Mouse (Mus musculus): Measurements from ENCODE around the gene Pfdn6. TPM values are rescaled to one million over a fixed set of nuclear protein-coding genes. Genes with fewer than 3 reads are reported as not detected.

Pfdn6 gene
- polyA plus RNA-seq, 1 experiment, result 130 TPM

DNA sequence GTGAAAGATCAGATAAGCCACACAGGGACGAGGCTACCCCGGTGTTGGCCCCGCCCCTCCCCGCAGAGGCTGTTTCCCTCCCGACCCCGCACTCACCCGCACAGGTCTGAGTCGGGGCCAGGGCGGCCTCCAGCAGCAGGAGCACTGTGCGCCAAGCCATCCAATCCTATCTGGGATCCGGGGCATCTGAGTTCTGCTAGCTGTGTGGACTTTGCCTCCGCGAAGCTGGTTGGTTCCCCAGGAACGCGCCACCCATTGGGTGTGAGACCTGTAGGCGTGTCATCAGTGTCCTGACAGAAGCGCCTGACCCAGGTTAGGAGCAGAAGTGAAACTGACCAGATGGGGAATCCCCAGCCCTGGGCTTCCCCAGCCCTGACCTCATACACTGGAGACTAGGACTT, 38.5 kb upstream of the Pfdn6 start:
- H3K4me3 ChIP-seq (ENCODE audit: insufficient read depth, poor library complexity, severe bottlenecking), result no peak overlapping the region
- no peak overlapping the region for H3ac ChIP-seq (ENCODE audit: control insufficient read depth, insufficient read length, low read depth)
- H3K79me3 ChIP-seq (ENCODE audit: low read depth), result no peaks in the 10 kb centered on the region
- H3K27me3 ChIP-seq (ENCODE audit: control insufficient read depth, insufficient read depth, insufficient read length), result peaks cover 24% of the 10 kb centered on the region
- no peaks in the 10 kb centered on the region for H3K36me3 ChIP-seq (ENCODE audit: control insufficient read depth, insufficient read depth)
- TF ChIP-seq USF1 (IDR thresholded peaks at IDR 0.05; ENCODE audit: low read depth) (no peak), FOSL1 (IDR thresholded peaks at IDR 0.05; ENCODE audit: insufficient read depth, low read length, poor library complexity, severe bottlenecking) (no peak), CEBPB (IDR thresholded peaks at IDR 0.05; ENCODE audit: low read depth) (no peak), MAX (IDR thresholded peaks at IDR 0.05) (no peak), MYOD1 (IDR thresholded peaks at IDR 0.05; ENCODE audit: control insufficient read depth, insufficient read length, low read depth) (no peak), CTCF (IDR thresholded peaks at IDR 0.05; ENCODE audit: control insufficient read depth, insufficient read depth, insufficient read length) (no peak), MYOG (IDR thresholded peaks at IDR 0.05; ENCODE audit: control insufficient read depth, extremely low read depth, insufficient read length) (no peak)
- no peaks in the 10 kb centered on the region for H3K79me2 ChIP-seq (ENCODE audit: control insufficient read depth, insufficient read depth)

GRCm38 (mm10) chr17:33977861-33978557, 37.9 kb upstream of the Pfdn6 start:
- H3K27me3 ChIP-seq (ENCODE audit: control insufficient read depth, insufficient read depth, insufficient read length), result peaks cover 24% of the 10 kb centered on the region
- no peak overlapping the region for H3K4me3 ChIP-seq (ENCODE audit: insufficient read depth, poor library complexity, severe bottlenecking)
- H3K36me3 ChIP-seq (ENCODE audit: control insufficient read depth, insufficient read depth), result no peaks in the 10 kb centered on the region
- TF ChIP-seq CEBPB (IDR thresholded peaks at IDR 0.05; ENCODE audit: low read depth), result no peak
- no peak for TF ChIP-seq USF1 (IDR thresholded peaks at IDR 0.05; ENCODE audit: low read depth)
- no peak for TF ChIP-seq CTCF (IDR thresholded peaks at IDR 0.05; ENCODE audit: control insufficient read depth, insufficient read depth, insufficient read length)
- TF ChIP-seq FOSL1 (IDR thresholded peaks at IDR 0.05; ENCODE audit: insufficient read depth, low read length, poor library complexity, severe bottlenecking), result no peak
- TF ChIP-seq MYOD1 (IDR thresholded peaks at IDR 0.05; ENCODE audit: control insufficient read depth, insufficient read length, low read depth), result no peak
- no peak for TF ChIP-seq MAX (IDR thresholded peaks at IDR 0.05)
- TF ChIP-seq MYOG (IDR thresholded peaks at IDR 0.05; ENCODE audit: control insufficient read depth, extremely low read depth, insufficient read length), result no peak
- H3K79me2 ChIP-seq (ENCODE audit: control insufficient read depth, insufficient read depth), result no peaks in the 10 kb centered on the region
- H3K79me3 ChIP-seq (ENCODE audit: low read depth), result no peaks in the 10 kb centered on the region
- no peak overlapping the region for H3ac ChIP-seq (ENCODE audit: control insufficient read depth, insufficient read length, low read depth)

DNA sequence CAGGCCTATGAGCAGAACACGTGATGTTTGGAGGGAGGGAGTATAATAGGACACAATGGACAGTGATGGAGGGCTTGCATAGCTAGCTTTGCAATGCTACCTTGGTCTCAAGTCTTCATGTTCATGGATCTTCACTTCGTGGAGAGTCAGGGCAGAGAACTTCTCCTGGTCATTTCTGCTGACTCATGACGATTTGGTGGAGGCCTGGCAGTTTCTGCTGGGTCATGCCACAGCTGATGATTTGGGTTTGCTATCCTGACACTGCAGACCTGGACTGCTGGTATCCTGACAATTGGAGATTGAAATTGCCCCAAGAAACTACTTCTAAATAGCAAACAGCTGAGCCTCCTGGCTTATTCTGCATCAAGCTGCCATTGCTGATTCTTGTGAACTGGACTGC, 33.4 kb upstream of the Pfdn6 start:
- Histone ChIP-seq H3K36me3 (ENCODE audit: control insufficient read depth, insufficient read depth) (no peaks in the 10 kb centered on the region), H3K4me3 (ENCODE audit: insufficient read depth, poor library complexity, severe bottlenecking) (no peak overlapping the region), H3K79me2 (ENCODE audit: control insufficient read depth, insufficient read depth) (no peaks in the 10 kb centered on the region), H3K27me3 (ENCODE audit: control insufficient read depth, insufficient read depth, insufficient read length) (peaks cover 18% of the 10 kb centered on the region), H3ac (ENCODE audit: control insufficient read depth, insufficient read length, low read depth) (no peak overlapping the region), H3K79me3 (ENCODE audit: low read depth) (no peaks in the 10 kb centered on the region)
- TF ChIP-seq CEBPB (IDR thresholded peaks at IDR 0.05; ENCODE audit: low read depth) (no peak), MYOG (IDR thresholded peaks at IDR 0.05; ENCODE audit: control insufficient read depth, extremely low read depth, insufficient read length) (no peak), MYOD1 (IDR thresholded peaks at IDR 0.05; ENCODE audit: control insufficient read depth, insufficient read length, low read depth) (no peak), USF1 (IDR thresholded peaks at IDR 0.05; ENCODE audit: low read depth) (no peak), FOSL1 (IDR thresholded peaks at IDR 0.05; ENCODE audit: insufficient read depth, low read length, poor library complexity, severe bottlenecking) (no peak), CTCF (IDR thresholded peaks at IDR 0.05; ENCODE audit: control insufficient read depth, insufficient read depth, insufficient read length) (no peak), MAX (IDR thresholded peaks at IDR 0.05) (no peak)

GRCm38 (mm10) chr17:33972691-33973090, 32.5 kb upstream of the Pfdn6 start:
- TF ChIP-seq USF1 (IDR thresholded peaks at IDR 0.05; ENCODE audit: low read depth) (no peak), CTCF (IDR thresholded peaks at IDR 0.05; ENCODE audit: control insufficient read depth, insufficient read depth, insufficient read length) (no peak), MYOD1 (IDR thresholded peaks at IDR 0.05; ENCODE audit: control insufficient read depth, insufficient read length, low read depth) (no peak), CEBPB (IDR thresholded peaks at IDR 0.05; ENCODE audit: low read depth) (no peak), MYOG (IDR thresholded peaks at IDR 0.05; ENCODE audit: control insufficient read depth, extremely low read depth, insufficient read length) (no peak), FOSL1 (IDR thresholded peaks at IDR 0.05; ENCODE audit: insufficient read depth, low read length, poor library complexity, severe bottlenecking) (no peak), MAX (IDR thresholded peaks at IDR 0.05) (no peak)
- Histone ChIP-seq H3K79me3 (ENCODE audit: low read depth) (no peaks in the 10 kb centered on the region), H3K36me3 (ENCODE audit: control insufficient read depth, insufficient read depth) (no peaks in the 10 kb centered on the region), H3K27me3 (ENCODE audit: control insufficient read depth, insufficient read depth, insufficient read length) (peaks cover 10% of the 10 kb centered on the region), H3K79me2 (ENCODE audit: control insufficient read depth, insufficient read depth) (no peaks in the 10 kb centered on the region), H3ac (ENCODE audit: control insufficient read depth, insufficient read length, low read depth) (no peak overlapping the region), H3K4me3 (ENCODE audit: insufficient read depth, poor library complexity, severe bottlenecking) (no peak overlapping the region)

- peaks cover 5% of the 10 kb centered on the region for H3K27me3 ChIP-seq (ENCODE audit: control insufficient read depth, insufficient read depth, insufficient read length)
- H3K4me3 ChIP-seq (ENCODE audit: insufficient read depth, poor library complexity, severe bottlenecking), result no peak overlapping the region
- no peaks in the 10 kb centered on the region for H3K79me3 ChIP-seq (ENCODE audit: low read depth)
Measured at GRCm38 (mm10) chr17:33969394-33969793, 29.3 kb upstream of the Pfdn6 start.

More at GRCm38 (mm10) chr17:33969394-33969793, 29.3 kb upstream of the Pfdn6 start:
- H3K79me2 ChIP-seq (ENCODE audit: control insufficient read depth, insufficient read depth), result no peaks in the 10 kb centered on the region
- TF ChIP-seq USF1 (IDR thresholded peaks at IDR 0.05; ENCODE audit: low read depth) (no peak), CEBPB (IDR thresholded peaks at IDR 0.05; ENCODE audit: low read depth) (no peak), MYOD1 (IDR thresholded peaks at IDR 0.05; ENCODE audit: control insufficient read depth, insufficient read length, low read depth) (no peak), MAX (IDR thresholded peaks at IDR 0.05) (no peak), MYOG (IDR thresholded peaks at IDR 0.05; ENCODE audit: control insufficient read depth, extremely low read depth, insufficient read length) (no peak), CTCF (IDR thresholded peaks at IDR 0.05; ENCODE audit: control insufficient read depth, insufficient read depth, insufficient read length) (no peak), FOSL1 (IDR thresholded peaks at IDR 0.05; ENCODE audit: insufficient read depth, low read length, poor library complexity, severe bottlenecking) (no peak)
- no peak overlapping the region for H3ac ChIP-seq (ENCODE audit: control insufficient read depth, insufficient read length, low read depth)
- no peaks in the 10 kb centered on the region for H3K36me3 ChIP-seq (ENCODE audit: control insufficient read depth, insufficient read depth)

All from C2C12 (cell line).